Mouse (Mus musculus) small intestine, adult 2 months (tissue): ENCODE results near the gene Cfap43. TPM values are rescaled to one million over a fixed set of nuclear protein-coding genes. Genes with fewer than 3 reads are reported as not detected.

ENCODE experiments used
- H3K27ac ChIP-seq: fragments of 200-500 bp; 2 replicates; pipeline ENCODE4 v1.5.1; 2012; ENCODE audit warnings: low read depth, low read length, control low read depth, inconsistent platforms; ENCODE audit not compliant: insufficient read depth
- H3K27me3 ChIP-seq: fragments of 200-500 bp; 2 replicates; pipeline ENCODE4 v1.6.1; 2012; ENCODE audit warnings: mild to moderate bottlenecking, moderate library complexity, low read length, inconsistent platforms; ENCODE audit not compliant: control insufficient read depth, insufficient read depth
- H3K36me3 ChIP-seq: fragments of 200-500 bp; 2 replicates; pipeline ENCODE4 v1.6.1; 2012; ENCODE audit warnings: mild to moderate bottlenecking, low read length, control low read depth, inconsistent platforms; ENCODE audit not compliant: control insufficient read depth, insufficient read depth
- H3K4me1 ChIP-seq: fragments of 200-500 bp; 2 replicates; pipeline ENCODE4 v1.6.1; 2012; ENCODE audit warnings: low read length, inconsistent platforms, mixed read lengths; ENCODE audit not compliant: control insufficient read depth, insufficient read depth, insufficient read length
- H3K4me3 ChIP-seq: fragments of 200-500 bp; 2 replicates; pipeline ENCODE4 v1.5.1; 2012; ENCODE audit warnings: low read depth, mild to moderate bottlenecking, control low read depth, inconsistent platforms, low read length, moderate library complexity
- CTCF ChIP-seq: fragments of 200-500 bp; IDR thresholded peaks from 2 replicates; pipeline ENCODE4 v1.5.1; 2012; ENCODE audit warnings: low read depth, mild to moderate bottlenecking, control low read depth, inconsistent platforms, low read length, moderate library complexity, mixed read lengths; ENCODE audit not compliant: insufficient replicate concordance, insufficient read length; ENCODE audit errors: extremely low read depth
- POLR2A ChIP-seq: fragments of 200-500 bp; IDR thresholded peaks from 2 replicates; pipeline ENCODE4 v1.6.1; 2012; ENCODE audit warnings: low read depth, mild to moderate bottlenecking, control low read depth, inconsistent platforms, low read length, moderate library complexity
- WGBS: fragments of 180-500 bp; shearing (Covaris S2); methylation state at CpG from one replicate; pipeline ENCODE4 v1.1.7; 2018; 5-methylcytosine and 5-hydroxymethylcytosine counted together
- polyA plus RNA-seq: library from polyadenylated mRNA; depleted of rRNA; stranded (reverse); fragments of >200 nt; gene quantifications from 2 replicates; pipeline ENCODE4 v1.2.3, GENCODE M21; 2012

Gene Cfap43
- polyA plus RNA-seq, 1 experiment, result not detected

DNA sequence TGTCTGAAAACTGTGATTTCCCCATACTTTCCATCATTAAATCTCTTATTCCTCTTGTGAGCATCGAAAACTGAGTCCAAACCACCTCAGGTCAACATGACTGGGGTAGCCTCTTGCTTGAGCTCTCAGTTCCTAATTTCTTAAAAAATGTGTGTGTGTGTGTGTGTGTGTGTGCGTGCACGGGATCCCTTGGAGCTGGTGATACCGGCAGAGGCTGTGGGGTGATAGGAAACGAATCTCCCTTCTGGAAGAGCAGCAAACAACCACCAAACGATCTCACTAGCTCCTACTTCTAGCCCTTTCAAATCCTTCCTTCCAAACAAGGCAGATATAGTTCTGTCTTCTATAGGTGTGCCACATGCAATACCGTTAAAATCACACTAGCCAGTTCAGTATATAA lies 54.4 kb downstream of the Cfap43 start:
- Histone ChIP-seq H3K27me3 (no peaks in the 10 kb centered on the region), H3K27ac (no peak overlapping the region), H3K4me3 (no peak overlapping the region), H3K4me1 (peaks cover 4% of the 10 kb centered on the region; the same call in 1 of the 2 replicates), H3K36me3 (peaks cover 26% of the 10 kb centered on the region)
- WGBS, result 78% methylated on average over 7 of the region's 7 CpGs
- TF ChIP-seq CTCF, result no peak

DNA sequence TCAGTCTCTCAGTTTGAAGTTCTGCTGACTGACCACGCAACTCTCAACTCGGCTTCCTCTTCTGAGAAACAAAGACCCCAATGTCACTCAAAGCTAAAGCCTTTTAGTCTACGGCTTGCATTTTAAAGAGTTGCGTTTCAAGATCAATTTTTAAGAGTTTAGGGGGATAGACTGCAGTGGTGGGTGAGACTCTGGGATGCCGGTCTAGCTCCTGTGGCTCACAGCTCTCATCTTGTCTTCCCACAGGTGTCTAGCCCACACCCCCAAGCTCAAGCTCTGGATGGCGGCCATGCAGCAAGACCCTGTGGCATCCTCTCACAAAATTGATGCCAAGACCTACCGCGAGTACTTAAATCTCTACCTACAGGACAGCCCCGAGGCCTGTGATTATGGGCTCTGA lies 55.0 kb downstream of the Cfap43 start:
- Histone ChIP-seq H3K4me3 (no peak overlapping the region), H3K36me3 (peaks cover 32% of the 10 kb centered on the region), H3K27me3 (no peaks in the 10 kb centered on the region), H3K27ac (no peak overlapping the region), H3K4me1 (peaks cover 2% of the 10 kb centered on the region; the same call in 1 of the 2 replicates)
- no peak for TF ChIP-seq POLR2A
- TF ChIP-seq CTCF, result no peak
- WGBS, result 97% methylated on average over 9 of the region's 9 CpGs

DNA sequence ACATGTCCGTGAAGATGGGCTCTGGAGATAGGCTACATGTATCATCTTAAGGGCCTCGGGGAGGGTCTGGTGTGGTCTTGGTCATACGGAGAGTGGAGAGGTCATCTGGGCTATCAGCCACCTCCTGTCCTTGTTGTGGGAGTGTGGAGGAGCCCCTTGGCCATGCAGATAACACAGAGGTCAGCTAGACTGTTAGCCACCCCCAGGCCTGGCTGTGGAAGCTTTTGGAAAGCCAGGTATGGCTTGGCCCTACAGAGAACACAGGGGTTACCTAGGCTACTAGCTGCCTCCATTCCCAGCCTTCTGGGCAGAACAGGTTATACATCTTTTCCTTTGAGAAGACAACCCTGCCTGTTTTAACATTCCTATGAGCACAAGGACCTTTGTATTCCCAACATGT lies 56.5 kb downstream of the Cfap43 start:
- Histone ChIP-seq H3K36me3 (peaks cover 46% of the 10 kb centered on the region), H3K27ac (no peak overlapping the region), H3K27me3 (no peaks in the 10 kb centered on the region), H3K4me1 (peaks cover 2% of the 10 kb centered on the region; the same call in 1 of the 2 replicates), H3K4me3 (no peak overlapping the region)
- no peak for TF ChIP-seq CTCF
- no peak for TF ChIP-seq POLR2A
- 92% methylated on average over 3 of the region's 3 CpGs for WGBS

DNA sequence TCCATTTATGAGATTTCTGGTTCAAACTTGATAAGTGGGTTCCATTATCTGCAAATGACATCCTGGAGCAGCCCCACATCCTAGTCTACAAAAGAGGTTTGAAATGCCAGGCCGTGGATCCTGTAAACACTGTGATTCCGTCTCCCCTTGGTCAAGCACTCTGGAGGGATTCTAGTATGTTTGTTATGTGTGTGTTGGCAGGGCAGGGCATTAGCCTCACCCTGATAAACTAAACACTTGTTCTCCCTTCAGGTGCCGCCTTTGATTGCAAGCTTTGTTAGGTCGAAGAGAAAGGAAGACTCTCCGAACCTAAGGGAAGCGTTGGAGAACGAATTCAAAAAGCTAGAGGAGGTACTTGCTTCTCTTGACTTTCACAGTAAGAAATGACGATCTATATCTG lies 59.9 kb downstream of the Cfap43 start:
- no peak overlapping the region for H3K4me3 ChIP-seq
- 83% methylated on average over 8 of the region's 8 CpGs for WGBS
- H3K4me1 ChIP-seq, result peaks cover 5% of the 10 kb centered on the region
- TF ChIP-seq POLR2A, result no peak
- TF ChIP-seq CTCF, result no peak
- peaks cover 46% of the 10 kb centered on the region for H3K36me3 ChIP-seq
- no peak overlapping the region for H3K27ac ChIP-seq
- no peaks in the 10 kb centered on the region for H3K27me3 ChIP-seq

DNA sequence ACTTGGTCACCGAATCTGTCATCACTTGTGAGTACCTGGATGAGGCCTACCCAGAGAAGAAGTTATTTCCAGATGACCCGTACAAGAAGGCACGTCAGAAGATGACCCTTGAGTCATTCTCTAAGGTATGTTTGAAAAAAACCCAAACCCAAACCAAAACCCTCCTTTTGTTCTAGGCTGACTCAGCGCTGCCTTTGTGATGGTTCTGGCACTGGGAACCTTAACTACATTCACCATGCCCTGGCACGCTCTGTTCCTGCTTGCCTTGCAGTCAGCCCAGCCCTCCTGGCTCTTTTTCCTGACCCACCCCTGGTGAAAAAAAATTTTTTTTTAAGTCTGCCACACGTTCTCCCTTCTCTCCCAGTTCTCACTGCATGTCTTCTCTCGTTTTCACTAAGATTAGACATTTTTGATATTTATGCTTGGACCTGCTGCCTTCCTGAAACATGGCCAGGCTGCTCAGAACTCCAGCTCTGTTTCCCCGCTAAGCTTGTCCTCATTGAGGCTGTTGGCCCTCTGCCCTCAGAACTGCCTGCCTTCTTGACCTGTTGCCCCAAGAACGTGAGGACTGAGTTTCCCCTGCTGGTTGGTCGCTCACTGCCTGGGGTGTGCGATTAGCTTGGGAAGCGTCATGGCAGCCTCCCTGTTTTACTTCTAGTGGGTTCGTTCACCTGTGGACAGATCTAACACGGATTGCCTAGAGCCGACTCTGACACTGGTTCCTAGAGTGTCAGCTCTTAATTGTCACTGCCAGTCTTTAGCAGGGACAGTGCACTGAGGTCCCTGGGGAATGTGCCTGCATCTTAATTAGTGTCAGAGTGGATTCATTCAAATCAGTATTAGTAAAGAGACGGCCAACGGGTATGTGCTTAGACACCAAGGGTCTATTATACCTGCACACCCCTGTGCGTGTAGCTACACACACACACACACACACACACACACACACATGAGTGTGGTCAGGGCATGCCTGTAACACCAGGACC lies 60.8 kb downstream of the Cfap43 start:
- no peak overlapping the region for H3K4me3 ChIP-seq
- H3K36me3 ChIP-seq, result peaks cover 43% of the 10 kb centered on the region
- no peak for TF ChIP-seq POLR2A
- TF ChIP-seq CTCF, result no peak
- H3K4me1 ChIP-seq, result peaks cover 5% of the 10 kb centered on the region
- no peak overlapping the region for H3K27ac ChIP-seq
- H3K27me3 ChIP-seq, result no peaks in the 10 kb centered on the region
- 81% methylated on average over 18 of the region's 18 CpGs for WGBS

DNA sequence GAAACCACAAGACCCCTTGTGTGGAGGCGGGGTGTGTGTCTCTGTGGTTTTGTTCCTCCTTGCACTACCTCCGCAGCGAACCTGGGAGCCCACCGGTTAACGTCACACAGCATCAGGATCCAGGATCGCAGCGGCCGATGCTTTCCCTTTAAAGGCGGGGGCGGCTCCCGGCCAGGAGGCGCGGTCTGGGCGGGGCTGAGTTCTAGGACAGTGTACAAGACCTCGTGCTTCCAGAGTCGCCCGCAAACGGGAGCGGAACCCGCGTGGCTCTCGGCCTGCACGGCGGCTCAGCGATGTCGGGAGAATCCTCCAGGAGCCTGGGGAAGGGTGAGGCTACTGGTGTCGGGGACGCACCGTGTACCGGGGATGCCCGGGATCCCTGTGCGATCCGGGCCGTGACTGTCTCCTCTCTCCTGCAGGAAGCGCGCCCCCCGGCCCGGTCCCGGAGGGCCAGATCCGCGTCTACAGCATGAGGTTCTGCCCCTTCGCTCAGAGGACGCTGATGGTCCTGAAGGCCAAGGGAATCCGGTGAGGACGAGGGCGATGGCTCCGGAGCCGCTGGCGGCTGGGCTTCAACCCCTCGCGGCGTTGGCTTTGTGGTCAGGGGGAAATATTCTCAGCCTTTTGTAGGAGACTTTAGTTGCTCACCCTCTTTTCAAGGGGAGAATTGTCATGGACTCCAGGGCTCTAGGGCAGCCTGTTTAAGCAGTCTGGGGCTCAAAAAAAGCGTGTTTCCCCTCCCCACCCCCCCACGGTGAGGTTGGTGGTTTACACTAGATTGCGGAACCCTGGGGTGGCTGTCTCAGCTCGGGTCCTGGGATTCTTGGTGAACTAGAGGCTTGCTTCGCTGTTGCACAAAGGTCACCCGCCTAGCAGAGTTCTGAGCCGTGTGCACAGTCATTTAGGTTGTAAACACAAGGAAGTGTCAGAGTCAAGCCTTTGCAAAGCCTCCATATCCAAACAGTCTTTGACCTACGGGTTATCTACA lies 64.0 kb downstream of the Cfap43 start, which contains the start of gene Gsto1:
TSS of gene Gsto1 (plus strand) at position 175 of the 988 bp plus-strand sequence.
- no peak for TF ChIP-seq CTCF
- TF ChIP-seq POLR2A, result peak; percentile 98
- H3K4me1 ChIP-seq, result peaks cover 4% of the 10 kb centered on the region
- H3K4me3 ChIP-seq, result peak within 1 kb of the TSS; percentile 82
- no peaks in the 10 kb centered on the region for H3K27me3 ChIP-seq
- H3K27ac ChIP-seq, result peak within 1 kb of the TSS; percentile 66
- H3K36me3 ChIP-seq, result peaks cover 24% of the 10 kb centered on the region
- under 1% methylated on average over 60 of the region's 60 CpGs for WGBS
